Mouse (Mus musculus) erythroblast, adult 5-6 weeks (primary cell): ENCODE results near the gene Prkar1b. TPM values are rescaled to one million over a fixed set of nuclear protein-coding genes. Genes with fewer than 3 reads are reported as not detected.

Experiments
- ATAC-seq: replicated peaks from 2 replicates; pipeline ENCODE4 v1.8.0; 2016; ENCODE audit warnings: moderate number of reproducible peaks, mild to moderate bottlenecking, moderate TSS enrichment, inconsistent platforms; ENCODE audit not compliant: poor library complexity, low FRiP score, severe bottlenecking
- total RNA-seq, 2 experiments: library from RNA; stranded (forward) in 1 of 2; stranded (reverse) in 1 of 2; fragments of 150-400 nt in 1 of 2; fragments of 200-764, 138-1000 nt in 1 of 2; gene quantifications; 2 replicates each; pipeline versions ENCODE4 v1.2.3 to v1.2.4; 2015 to 2017; ENCODE audit warnings: low replicate concordance in 2 of 2

Prkar1b gene
- total RNA-seq, 2 experiments from 2014 or later = not detected

DNA sequence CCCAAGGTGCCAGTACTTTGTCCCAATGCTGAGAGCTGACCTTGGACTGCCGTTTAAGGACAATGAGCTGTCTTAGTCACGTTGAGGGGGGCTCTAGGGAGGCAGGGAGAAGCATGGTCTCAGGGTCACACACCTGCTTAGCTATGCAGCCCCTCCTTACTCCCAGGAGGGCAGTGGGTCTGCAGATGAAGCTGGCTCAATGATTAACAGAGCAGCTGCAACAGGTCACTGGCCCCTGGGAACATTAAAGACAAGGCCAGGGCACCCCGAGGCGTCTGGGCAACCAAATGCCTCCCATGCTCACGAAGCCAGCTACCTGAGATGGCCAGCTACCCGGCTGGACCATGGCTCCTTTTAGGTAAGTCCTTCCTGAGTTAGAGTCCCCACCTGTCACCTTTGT, 129.2 kb downstream of the Prkar1b start:
- ATAC-seq = no peak

DNA sequence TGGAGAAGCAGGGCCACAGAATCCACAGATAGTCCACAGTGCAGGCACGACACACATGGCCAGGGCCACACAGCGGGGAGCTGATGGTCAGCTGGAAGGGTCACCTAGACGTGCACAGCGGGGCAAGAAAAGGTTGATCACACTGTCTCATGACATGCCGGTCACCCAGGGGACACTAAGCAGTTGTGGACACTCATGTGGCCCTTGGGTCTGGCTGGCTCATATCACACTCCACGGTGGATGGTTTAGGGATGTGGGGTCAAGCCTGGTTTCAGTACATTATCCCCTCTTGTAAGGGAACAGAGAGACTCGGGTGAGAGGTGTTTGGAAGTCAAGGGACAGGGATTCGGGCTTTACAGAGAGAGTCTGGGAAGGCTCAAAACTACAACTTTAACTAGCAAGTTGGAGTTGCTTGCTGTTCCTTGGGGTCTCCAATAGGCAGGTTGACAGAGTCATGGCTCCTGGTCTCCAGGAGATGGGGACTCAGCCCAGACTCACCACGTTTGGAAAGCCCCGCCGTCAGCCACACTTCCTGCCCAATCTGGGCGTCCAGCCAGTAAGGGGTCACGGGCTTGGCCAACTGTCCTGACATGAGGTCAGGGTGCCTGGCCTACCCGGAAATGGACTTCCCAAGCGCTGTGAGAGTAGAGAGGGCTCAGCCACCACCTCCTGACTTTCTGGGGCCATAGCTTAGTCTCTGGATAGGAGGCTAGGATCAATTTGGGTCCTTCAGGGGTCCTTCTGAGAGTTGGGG, 132.3 kb downstream of the Prkar1b start:
- ATAC-seq = no peak

DNA sequence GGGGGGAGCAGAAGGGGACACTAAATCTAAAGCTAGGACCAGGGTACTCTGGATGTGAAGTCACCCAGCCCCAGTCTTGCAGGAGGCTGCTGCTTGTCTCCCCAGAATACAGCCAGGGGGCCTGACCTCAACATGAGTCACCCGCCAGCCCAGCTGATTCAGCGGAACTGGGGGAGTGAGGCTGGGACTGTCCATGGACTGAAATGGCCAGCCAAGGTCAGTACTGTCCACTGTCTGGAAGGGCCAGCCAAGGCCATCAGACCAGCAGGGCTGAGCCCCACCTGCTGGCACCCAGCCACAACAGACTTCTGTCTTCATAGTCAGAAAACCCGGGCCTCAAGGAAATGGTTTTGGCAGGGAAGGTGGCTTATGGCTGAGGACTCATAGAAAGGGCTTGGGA, 134.7 kb downstream of the Prkar1b start:
- ATAC-seq = no peak

DNA sequence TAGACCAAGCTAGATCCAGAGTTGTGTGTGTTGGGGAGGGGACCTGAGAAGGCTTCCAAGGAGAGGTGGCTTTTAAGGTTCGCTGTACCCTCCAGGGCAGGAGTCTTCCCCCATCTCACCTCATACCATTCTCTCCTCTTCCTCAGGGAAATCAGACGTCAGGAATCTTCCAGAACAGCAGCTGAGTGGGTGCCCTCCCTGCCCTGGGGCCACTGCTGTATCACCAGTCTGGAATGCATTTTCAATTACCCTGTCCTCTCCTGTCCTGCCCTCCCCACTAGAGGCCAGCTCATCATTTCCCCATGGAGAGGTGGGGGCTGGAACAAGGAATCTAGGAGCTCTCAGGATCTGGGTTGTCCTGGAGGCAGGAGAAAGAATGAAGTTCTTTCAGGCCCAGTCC, 139.2 kb downstream of the Prkar1b start:
- ATAC-seq = no peak

DNA sequence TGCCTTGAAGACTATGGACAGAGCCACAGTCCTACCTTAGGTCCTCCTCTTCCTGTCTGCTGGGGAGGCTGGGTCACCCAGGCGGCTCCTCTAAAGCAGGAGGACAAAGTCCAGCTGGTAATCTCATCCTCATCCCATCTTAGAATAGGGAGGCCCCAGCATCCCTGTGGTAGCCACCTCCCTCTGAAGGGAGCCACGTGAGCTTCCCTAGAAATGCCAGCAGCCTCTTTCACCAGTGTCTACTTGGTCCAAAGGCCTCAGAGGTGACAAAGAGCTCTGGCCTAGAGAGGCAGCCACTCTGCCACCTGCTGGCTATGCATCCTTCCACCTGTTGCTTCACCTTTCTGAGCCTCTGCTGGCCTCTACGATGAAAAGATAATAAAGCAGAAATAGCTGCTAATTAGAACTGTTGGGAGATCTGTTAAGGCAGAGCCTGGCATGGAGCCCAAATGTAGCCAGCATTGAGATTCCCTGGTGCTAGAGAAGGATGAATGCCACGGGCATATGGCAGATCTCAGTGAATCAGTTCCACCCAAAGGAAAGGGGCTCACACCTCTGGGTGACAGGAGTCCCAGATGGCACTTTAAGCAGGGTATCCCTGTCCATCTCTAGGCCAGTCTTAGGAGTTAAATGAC, 142.5 kb downstream of the Prkar1b start:
- no peak for ATAC-seq

DNA sequence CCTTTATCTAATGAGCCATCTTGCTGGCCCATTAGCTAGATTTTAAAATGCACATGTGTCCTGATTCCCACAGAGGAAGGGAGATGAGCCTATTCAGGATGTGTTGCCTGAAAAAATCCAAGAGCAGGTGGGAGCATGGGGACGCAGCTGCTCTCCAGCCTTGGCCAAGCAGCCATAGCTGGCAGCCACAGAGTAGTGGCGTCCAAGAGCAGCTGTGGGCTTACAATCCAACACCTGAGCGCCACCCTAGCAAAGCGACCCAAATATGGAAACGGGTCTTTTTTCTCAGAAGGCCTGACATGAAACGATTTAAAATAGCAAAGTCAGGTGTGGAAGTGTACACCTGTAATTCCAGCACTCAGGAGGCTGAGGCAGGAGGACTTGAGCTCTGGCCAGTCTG, 145.2 kb downstream of the Prkar1b start:
- ATAC-seq = no peak

DNA sequence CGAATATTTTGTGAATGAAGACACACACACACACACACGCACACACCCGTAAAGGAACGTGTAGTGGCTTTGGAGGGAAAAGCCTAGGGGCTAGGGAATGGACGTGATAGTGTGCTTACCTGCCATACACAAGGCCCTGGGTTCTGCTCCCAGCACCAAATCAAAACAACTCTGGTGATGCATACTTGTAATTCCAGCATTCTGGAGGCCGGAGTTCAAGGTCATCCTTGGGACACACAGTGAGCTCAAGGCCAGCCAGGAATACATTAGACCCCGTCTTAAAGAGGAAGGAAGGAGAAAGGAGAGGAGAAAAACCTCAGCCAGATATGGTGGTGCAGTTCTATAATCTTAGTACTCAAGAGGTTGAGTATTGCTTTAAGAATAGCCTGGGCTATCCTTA, 150.1 kb downstream of the Prkar1b start:
- ATAC-seq = no peak

DNA sequence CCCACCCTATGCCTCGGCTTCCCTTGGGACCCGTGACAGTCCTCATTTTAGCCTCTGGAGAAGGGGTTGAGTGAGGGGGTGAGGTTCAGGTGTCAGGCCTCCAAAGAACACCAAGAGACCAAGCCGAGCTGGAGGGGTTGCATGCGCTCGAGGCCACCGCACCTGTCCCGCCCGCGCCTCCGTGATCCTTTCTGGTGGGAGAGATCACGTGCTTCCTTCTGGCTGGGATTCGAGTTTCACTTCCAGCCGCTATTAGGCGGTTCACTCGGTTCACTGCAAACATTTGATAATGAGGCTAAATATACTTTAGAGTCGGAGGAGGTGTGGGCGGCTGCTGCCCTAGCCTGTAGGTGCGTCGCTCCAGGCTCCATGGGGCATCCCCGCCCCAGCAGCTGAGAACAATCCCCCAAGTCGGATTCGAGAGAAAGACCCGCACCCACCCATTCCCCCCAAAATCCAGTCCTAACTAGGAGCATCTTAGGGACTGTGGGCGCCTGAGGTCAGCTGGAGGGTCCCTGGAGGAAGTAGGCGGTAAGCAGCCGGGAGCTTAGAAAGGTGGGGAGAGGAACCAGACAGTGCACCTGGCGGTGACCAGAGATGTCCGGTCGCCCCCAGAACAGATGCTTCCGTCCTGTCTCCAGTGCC, 151.7 kb downstream of the Prkar1b start:
- no peak for ATAC-seq

DNA sequence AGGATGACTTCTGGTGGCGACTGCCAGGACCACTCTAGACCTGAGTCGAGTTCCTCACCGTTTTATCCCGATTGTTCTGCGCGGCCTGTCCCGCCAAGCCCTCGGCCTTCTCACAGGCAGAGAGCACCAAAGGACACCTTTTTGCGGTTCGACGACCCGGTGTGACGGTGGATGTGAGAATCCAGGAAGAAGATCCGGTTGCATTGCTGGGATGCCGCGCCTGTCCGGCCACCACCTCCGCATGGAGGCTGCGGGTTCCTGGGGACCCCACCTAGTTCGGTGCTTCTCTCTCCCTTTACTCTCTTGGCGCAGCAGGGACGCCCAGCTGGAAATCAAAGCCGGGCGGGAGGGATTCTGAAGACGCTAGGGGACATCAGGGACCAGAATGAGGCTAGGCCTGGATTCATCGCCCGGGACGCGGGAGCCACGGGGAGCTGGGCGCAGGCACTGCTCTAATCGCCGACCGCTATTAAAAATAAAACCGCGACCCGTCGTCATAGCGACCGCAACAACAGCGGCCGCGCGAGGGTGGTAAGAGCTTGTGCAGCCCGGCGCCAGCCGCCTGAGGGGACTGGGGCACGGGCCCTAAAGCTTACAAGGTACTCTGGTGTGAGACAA, 152.5 kb downstream of the Prkar1b start, which contains the start of gene Pdgfa:
Gene Pdgfa (minus strand): TSS at position 200 of the 618 bp plus-strand sequence.
- no peak for ATAC-seq

DNA sequence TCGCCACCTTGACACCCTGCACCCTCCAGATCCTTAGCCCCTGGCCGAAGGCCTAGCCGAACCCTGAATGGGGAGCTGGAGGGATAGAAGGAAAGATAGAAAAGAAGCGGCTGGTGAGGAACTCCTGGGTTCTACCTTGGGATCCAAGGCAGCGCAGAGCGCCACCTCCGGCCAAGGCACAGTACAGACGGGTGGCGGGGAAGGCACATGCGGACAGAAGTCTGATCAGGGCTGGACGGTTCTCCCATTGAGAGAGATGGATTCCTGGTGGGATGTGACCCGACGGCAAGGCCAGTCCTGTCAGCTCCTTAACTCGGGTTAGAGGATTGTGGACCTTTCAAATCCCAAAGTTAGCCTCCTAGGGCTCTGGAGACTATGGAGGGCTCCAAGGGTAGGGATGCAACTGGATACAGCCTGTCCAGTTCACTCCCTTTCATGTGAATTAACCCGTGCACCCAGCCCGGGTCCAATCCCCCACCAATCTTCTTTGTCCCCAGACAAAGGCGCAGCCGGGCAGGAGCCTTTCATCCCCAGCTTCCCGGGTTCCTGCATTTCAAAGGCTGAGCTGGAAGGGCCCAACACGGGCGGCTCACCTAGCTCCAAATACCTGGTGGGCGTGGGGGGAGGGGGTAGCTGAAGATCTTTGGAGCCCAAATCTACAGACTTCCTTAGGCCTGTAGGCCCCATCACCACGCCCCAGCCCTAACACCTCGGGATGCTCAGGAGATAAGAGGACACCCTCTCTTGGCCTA, 153.3 kb downstream of the Prkar1b start:
- no peak for ATAC-seq

DNA sequence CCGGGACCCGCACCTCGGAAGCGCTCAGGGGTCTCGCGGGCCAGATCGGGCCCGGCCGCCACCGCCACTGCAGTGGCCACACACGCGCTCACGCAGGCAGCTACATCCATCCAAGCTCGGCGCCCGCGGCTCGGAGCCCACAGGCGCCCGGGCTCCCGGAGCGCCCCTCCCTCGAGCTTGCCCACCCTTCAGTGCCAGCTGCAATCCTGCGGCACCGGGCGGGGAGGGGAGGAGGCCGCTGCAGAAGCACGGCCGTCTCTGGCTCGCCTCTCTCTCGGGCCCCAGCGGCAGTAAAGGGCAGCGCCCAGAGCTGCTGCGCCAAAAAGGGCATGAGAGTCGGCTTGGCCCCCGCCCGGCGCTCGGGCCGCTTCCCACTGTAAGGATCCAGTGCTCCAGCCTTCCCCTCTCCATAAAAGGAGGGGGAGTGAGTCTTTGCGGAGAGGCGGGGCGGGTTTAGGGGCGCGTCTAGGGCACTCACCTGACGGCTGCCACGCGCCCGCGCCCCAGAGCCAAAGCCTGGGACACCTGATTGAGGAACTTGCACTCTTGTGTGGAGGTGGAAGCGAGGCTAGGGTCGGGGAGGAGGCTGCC, 154.0 kb downstream of the Prkar1b start:
- no peak for ATAC-seq

DNA sequence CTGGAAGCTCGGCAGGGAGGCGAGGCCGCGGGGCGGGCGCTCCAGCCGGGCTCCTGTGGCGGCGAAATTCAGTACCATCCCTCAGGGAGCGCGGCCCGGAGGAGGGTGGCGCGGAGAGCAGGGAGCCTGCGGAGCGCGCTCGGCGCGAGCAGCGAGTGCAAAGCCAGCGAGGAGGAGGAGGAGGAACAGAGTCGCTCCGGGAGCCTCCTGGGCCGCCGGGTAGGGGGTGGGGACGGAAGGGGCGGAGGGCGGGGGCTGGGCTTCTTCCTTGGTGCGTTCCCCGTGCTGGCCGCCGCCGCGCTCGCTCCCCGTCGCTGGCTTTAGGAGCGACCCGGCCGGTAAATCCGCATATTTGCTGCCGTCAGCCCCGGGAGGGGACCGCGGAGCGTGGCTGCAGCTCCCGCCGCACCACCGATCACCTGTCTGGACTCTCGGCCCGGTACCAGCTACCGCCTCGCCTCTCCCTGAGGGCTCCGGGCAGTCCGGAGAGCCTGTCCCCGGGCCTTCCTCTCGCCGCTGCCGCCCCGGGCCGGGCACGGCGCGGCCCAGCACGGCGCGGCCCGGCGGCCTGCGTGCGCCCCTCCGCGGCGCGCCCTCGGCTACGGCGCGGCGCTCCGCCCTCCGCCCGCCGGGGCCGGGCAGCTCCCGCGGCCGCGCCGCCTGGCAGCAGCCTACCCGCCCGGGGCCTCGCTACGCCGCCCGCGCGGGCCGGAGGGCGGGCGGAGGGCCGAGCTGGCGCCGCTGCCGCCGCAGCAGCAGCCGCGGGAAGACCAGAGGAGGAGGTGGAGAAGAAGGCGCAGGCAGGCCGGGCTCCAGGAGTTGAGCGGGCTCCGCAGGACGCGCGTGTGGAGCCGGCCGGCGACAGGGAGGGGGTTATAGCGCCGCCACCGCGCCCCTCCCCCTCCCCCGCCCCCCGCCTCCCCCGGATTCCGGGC, 154.7 kb downstream of the Prkar1b start:
- no peak for ATAC-seq

DNA sequence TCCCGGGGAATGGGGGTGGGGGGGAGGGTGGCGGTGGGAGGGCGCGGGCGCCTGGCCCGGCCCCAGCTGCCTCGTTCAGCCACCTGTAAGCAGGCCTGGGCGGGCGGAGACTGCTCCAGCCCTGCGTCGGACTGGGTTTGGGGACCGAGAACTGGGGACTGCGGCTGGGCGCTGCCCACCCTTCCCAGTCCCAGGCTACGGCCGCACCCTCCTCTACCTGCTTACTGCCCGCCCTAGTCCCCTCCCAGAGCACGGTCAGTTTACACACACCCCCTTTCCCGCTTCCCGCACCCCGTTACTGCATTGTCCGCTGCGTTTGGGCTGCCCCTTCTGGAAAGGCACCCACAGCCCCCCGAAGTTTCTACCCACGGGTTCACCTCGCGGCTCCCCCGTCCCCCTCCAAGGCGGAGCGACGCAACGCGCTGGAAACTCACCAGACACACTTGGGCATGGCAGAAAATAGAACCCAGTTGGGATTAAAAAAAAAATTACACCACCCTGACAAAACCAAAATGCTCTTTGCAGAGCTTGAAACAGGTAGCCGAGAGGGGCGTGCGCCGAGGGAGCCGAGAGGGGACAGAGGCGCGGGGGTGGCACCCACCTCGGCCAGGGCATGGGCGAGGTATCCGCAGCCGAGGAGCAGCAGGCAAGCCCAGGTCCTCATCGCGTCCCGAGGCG, 155.6 kb downstream of the Prkar1b start:
- ATAC-seq = no peak

DNA sequence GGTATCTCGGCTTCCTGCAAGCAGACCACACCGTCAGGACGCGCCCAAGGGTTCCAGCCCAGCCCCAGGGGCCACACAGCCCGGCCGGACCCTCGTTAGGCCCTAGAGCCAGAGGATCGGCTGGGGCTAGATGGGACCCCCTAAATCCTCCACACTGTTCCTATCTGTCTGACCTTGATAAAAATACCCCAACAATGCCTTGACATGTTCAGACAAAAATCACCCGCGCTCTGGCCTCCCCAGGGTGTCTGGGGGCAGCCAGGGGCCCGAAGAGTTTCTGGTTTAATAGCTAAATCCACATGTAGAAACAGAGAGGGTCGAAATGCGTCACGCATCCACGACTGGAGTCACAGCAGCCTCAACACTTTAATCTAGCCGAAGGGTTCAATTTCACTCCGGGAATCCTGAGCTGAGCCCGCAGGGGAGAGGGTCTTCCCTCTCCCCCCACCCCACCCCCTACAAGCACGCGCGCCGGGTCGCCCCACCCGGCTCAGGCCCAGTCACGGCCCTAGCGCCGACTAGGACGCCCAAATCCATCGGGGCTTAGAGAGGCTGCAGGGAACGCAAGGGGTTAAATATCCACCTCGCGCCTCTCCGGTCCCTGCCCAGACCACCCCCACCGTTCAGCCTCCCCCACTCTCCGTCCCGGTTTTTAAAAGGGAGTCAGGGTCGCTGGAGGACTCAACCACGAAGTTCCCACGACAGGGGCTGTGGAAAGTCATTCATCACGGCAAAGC, 156.3 kb downstream of the Prkar1b start:
- no peak for ATAC-seq

DNA sequence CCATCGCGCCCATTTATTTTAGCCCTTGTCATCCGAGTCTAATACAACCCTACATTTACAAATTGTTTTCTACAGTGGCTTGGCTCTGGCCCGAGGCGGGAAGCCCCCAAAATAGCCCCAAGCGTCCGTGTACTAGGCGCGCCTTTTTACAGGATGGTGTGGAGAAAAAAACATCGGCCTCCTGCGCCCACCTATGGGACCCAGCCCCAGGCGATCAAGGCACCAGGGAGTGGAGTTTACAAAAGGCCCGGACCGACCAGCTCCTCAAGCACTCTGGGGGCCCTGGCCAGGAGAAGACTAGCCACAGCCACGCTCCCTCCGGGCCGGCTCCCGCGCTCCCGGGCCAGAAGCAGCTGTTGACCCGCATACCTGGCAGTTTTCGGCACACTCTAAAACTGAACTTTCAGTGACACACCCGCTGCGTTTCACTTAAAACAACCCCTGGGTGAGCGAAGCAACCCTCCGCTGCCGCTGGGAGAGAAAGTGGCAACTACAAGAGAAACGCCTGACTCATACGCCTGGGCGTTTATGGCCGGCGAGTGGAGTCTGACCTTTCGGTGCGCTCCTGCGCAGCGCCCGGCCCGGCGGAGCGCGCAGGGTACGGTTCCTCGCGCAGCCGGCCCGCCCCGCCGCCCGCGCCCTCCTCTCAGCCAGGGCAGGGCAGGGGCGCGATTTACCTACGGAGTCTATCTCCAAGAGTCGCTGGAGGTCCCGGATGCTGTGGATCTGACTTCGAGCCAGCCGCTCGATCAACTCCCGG, 157.0 kb downstream of the Prkar1b start:
- no peak for ATAC-seq

DNA sequence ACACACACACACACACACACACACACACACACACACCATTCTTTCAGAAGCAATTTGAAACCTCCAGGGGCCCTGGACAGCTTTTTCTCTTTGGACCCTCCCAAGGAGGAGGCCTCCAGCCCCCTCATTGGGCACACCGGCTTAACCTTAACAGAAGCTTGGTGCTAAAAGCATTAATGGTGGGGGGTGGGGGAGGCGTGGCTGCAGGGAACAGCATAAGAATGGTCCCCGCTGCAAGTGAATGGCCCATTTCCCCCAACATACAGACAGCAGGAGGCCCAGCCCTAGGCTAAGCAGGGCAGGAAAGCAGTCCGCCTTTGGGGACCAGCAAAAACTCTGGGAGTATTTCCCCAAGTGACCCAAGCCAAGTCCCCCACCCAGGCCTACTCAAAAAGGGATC, 158.1 kb downstream of the Prkar1b start:
- ATAC-seq = no peak
